Mouse (Mus musculus): ENCODE results near the gene Mcm3. TPM values are rescaled to one million over a fixed set of nuclear protein-coding genes. Genes with fewer than 3 reads are reported as not detected.
A peak's percentile ranks its signal among the peaks of the same experiment; 100 is the strongest.

Gene Mcm3
- polyA plus RNA-seq (2015; fragmentation: Nextera tagmentation; extraction: Ambion mirVana), result 179 and 182 TPM in 2 replicates

GRCm38 (mm10) chr1:20819771-20820605 is at the start of gene Mcm3:
Gene Mcm3, minus strand, starts transcription at chr1:20820312.
- WGBS, result 1% methylated on average over 52 of the region's 52 CpGs
- peak within 1 kb of the TSS; percentile 17; the same call in 1 of the 2 replicates for H3K27ac ChIP-seq (ENCODE audit: low read length)
- no peaks in the 10 kb centered on the region for H3K9me3 ChIP-seq (ENCODE audit: low read length)
- no peaks in the 10 kb centered on the region for H3K27me3 ChIP-seq (ENCODE audit: insufficient read depth, low read length)
- H3K9ac ChIP-seq (replicated peaks; ENCODE audit: low read length), result peak within 1 kb of the TSS; percentile 78
- peaks cover 23% of the 10 kb centered on the region for H3K36me3 ChIP-seq (ENCODE audit: insufficient read depth, low read length)
- peak within 1 kb of the TSS; percentile 77 for H3K4me3 ChIP-seq (ENCODE audit: low read length)
- H3K4me2 ChIP-seq (replicated peaks; ENCODE audit: low read depth, low read length), result peak within 1 kb of the TSS; percentile 69
- H3K4me1 ChIP-seq (ENCODE audit: insufficient read depth, low read length), result peaks cover 8% of the 10 kb centered on the region
- peak; percentile 99 for ATAC-seq (ENCODE audit: low FRiP score, low TSS enrichment)

GRCm38 (mm10) chr1:20868036-20868435 is 47.9 kb upstream of the Mcm3 start:
- no peak for ATAC-seq (ENCODE audit: low FRiP score, low TSS enrichment)
- WGBS, result 61% methylated on average over 9 of the region's 9 CpGs
- H3K4me2 ChIP-seq (replicated peaks; ENCODE audit: low read depth, low read length), result no peak overlapping the region
- no peak overlapping the region for H3K27ac ChIP-seq (ENCODE audit: low read length)
- H3K4me1 ChIP-seq (ENCODE audit: insufficient read depth, low read length), result no peaks in the 10 kb centered on the region
- H3K4me3 ChIP-seq (ENCODE audit: low read length), result no peak overlapping the region
- no peaks in the 10 kb centered on the region for H3K36me3 ChIP-seq (ENCODE audit: insufficient read depth, low read length)
- no peaks in the 10 kb centered on the region for H3K27me3 ChIP-seq (ENCODE audit: insufficient read depth, low read length)
- no peak overlapping the region for H3K9ac ChIP-seq (replicated peaks; ENCODE audit: low read length)
- no peaks in the 10 kb centered on the region for H3K9me3 ChIP-seq (ENCODE audit: low read length)

GRCm38 (mm10) chr1:20867241-20867902 is 47.3 kb upstream of the Mcm3 start:
- Histone ChIP-seq H3K4me1 (ENCODE audit: insufficient read depth, low read length) (no peaks in the 10 kb centered on the region), H3K27me3 (ENCODE audit: insufficient read depth, low read length) (no peaks in the 10 kb centered on the region), H3K9ac (replicated peaks; ENCODE audit: low read length) (no peak overlapping the region), H3K27ac (ENCODE audit: low read length) (no peak overlapping the region), H3K9me3 (ENCODE audit: low read length) (no peaks in the 10 kb centered on the region), H3K4me3 (ENCODE audit: low read length) (no peak overlapping the region), H3K4me2 (replicated peaks; ENCODE audit: low read depth, low read length) (no peak overlapping the region), H3K36me3 (ENCODE audit: insufficient read depth, low read length) (no peaks in the 10 kb centered on the region)
- WGBS, result 61% methylated on average over 8 of the region's 8 CpGs
- ATAC-seq (ENCODE audit: low FRiP score, low TSS enrichment), result no peak

GRCm38 (mm10) chr1:20863452-20864172 is 43.5 kb upstream of the Mcm3 start:
- no peak overlapping the region for H3K4me2 ChIP-seq (replicated peaks; ENCODE audit: low read depth, low read length)
- no peaks in the 10 kb centered on the region for H3K4me1 ChIP-seq (ENCODE audit: insufficient read depth, low read length)
- H3K9ac ChIP-seq (replicated peaks; ENCODE audit: low read length), result no peak overlapping the region
- H3K27me3 ChIP-seq (ENCODE audit: insufficient read depth, low read length), result no peaks in the 10 kb centered on the region
- no peaks in the 10 kb centered on the region for H3K9me3 ChIP-seq (ENCODE audit: low read length)
- no peaks in the 10 kb centered on the region for H3K36me3 ChIP-seq (ENCODE audit: insufficient read depth, low read length)
- no peak overlapping the region for H3K4me3 ChIP-seq (ENCODE audit: low read length)
- WGBS, result 25% methylated on average over 5 of the region's 5 CpGs
- no peak overlapping the region for H3K27ac ChIP-seq (ENCODE audit: low read length)
- no peak for ATAC-seq (ENCODE audit: low FRiP score, low TSS enrichment)

GRCm38 (mm10) chr1:20861865-20862264 is 41.8 kb upstream of the Mcm3 start:
- WGBS, result 91% methylated on average over 3 of the region's 3 CpGs

GRCm38 (mm10) chr1:20860775-20861174 is 40.7 kb upstream of the Mcm3 start:
- H3K9me3 ChIP-seq (ENCODE audit: low read length), result no peaks in the 10 kb centered on the region
- no peak overlapping the region for H3K9ac ChIP-seq (replicated peaks; ENCODE audit: low read length)
- H3K36me3 ChIP-seq (ENCODE audit: insufficient read depth, low read length), result no peaks in the 10 kb centered on the region
- no peaks in the 10 kb centered on the region for H3K4me1 ChIP-seq (ENCODE audit: insufficient read depth, low read length)
- no peak overlapping the region for H3K27ac ChIP-seq (ENCODE audit: low read length)
- H3K4me3 ChIP-seq (ENCODE audit: low read length), result no peak overlapping the region
- no peak for ATAC-seq (ENCODE audit: low FRiP score, low TSS enrichment)
- no peak overlapping the region for H3K4me2 ChIP-seq (replicated peaks; ENCODE audit: low read depth, low read length)
- 69% methylated on average over 3 of the region's 3 CpGs for WGBS
- no peaks in the 10 kb centered on the region for H3K27me3 ChIP-seq (ENCODE audit: insufficient read depth, low read length)

More at GRCm38 (mm10) chr1:20861865-20862264, 41.8 kb upstream of the Mcm3 start:
- no peaks in the 10 kb centered on the region for H3K27me3 ChIP-seq (ENCODE audit: insufficient read depth, low read length)
- H3K4me1 ChIP-seq (ENCODE audit: insufficient read depth, low read length), result no peaks in the 10 kb centered on the region
- no peaks in the 10 kb centered on the region for H3K36me3 ChIP-seq (ENCODE audit: insufficient read depth, low read length)
- H3K27ac ChIP-seq (ENCODE audit: low read length), result no peak overlapping the region
- H3K4me2 ChIP-seq (replicated peaks; ENCODE audit: low read depth, low read length), result no peak overlapping the region
- H3K9me3 ChIP-seq (ENCODE audit: low read length), result no peaks in the 10 kb centered on the region
- no peak overlapping the region for H3K4me3 ChIP-seq (ENCODE audit: low read length)
- no peak for ATAC-seq (ENCODE audit: low FRiP score, low TSS enrichment)
- H3K9ac ChIP-seq (replicated peaks; ENCODE audit: low read length), result no peak overlapping the region

- 83% methylated on average over 7 of the region's 7 CpGs for WGBS
- H3K4me3 ChIP-seq (ENCODE audit: low read length), result no peak overlapping the region
- H3K27me3 ChIP-seq (ENCODE audit: insufficient read depth, low read length), result no peaks in the 10 kb centered on the region
- ATAC-seq (ENCODE audit: low FRiP score, low TSS enrichment), result no peak
- no peaks in the 10 kb centered on the region for H3K36me3 ChIP-seq (ENCODE audit: insufficient read depth, low read length)
- no peak overlapping the region for H3K9ac ChIP-seq (replicated peaks; ENCODE audit: low read length)
- H3K4me1 ChIP-seq (ENCODE audit: insufficient read depth, low read length), result no peaks in the 10 kb centered on the region
- H3K27ac ChIP-seq (ENCODE audit: low read length), result no peak overlapping the region
- 0 out of 2 replicates have a peak, but pooled peaks cover 3% of the 10 kb centered on the region for H3K9me3 ChIP-seq (ENCODE audit: low read length)
- H3K4me2 ChIP-seq (replicated peaks; ENCODE audit: low read depth, low read length), result no peak overlapping the region
Measured at GRCm38 (mm10) chr1:20856924-20857902, 37.1 kb upstream of the Mcm3 start.

GRCm38 (mm10) chr1:20839911-20840310 is 19.8 kb upstream of the Mcm3 start:
- Histone ChIP-seq H3K4me3 (ENCODE audit: low read length) (no peak overlapping the region), H3K9me3 (ENCODE audit: low read length) (no peaks in the 10 kb centered on the region), H3K36me3 (ENCODE audit: insufficient read depth, low read length) (no peaks in the 10 kb centered on the region), H3K9ac (replicated peaks; ENCODE audit: low read length) (no peak overlapping the region), H3K4me1 (ENCODE audit: insufficient read depth, low read length) (no peaks in the 10 kb centered on the region), H3K27me3 (ENCODE audit: insufficient read depth, low read length) (no peaks in the 10 kb centered on the region), H3K4me2 (replicated peaks; ENCODE audit: low read depth, low read length) (no peak overlapping the region), H3K27ac (ENCODE audit: low read length) (no peak overlapping the region)
- no peak for ATAC-seq (ENCODE audit: low FRiP score, low TSS enrichment)
- WGBS, result 73% methylated on average over 3 of the region's 3 CpGs

- Histone ChIP-seq H3K9ac (replicated peaks; ENCODE audit: low read length) (no peak overlapping the region), H3K4me1 (ENCODE audit: insufficient read depth, low read length) (no peaks in the 10 kb centered on the region), H3K27me3 (ENCODE audit: insufficient read depth, low read length) (no peaks in the 10 kb centered on the region), H3K4me3 (ENCODE audit: low read length) (no peak overlapping the region), H3K4me2 (replicated peaks; ENCODE audit: low read depth, low read length) (no peak overlapping the region), H3K9me3 (ENCODE audit: low read length) (no peaks in the 10 kb centered on the region), H3K36me3 (ENCODE audit: insufficient read depth, low read length) (no peaks in the 10 kb centered on the region), H3K27ac (ENCODE audit: low read length) (no peak overlapping the region)
- ATAC-seq (ENCODE audit: low FRiP score, low TSS enrichment), result no peak
- 68% methylated on average over 3 of the region's 3 CpGs for WGBS
Measured at GRCm38 (mm10) chr1:20836551-20837125, 16.5 kb upstream of the Mcm3 start.

Data from kidney, embryonic 16.5 days (tissue).